Mouse (Mus musculus) thymus, postnatal 14 days (tissue): Measurements from ENCODE around the gene Pcolce.
"Not testable (repeated sequence)": the region's sequence is repeated elsewhere in the genome, so short reads cannot be mapped to it uniquely, and the experiment has no call there.

ENCODE experiments used
- DNase-seq: peaks from one replicate; pipeline ENCODE4 v3.0.0; 2021

Gene Pcolce

GRCm38 (mm10) chr5:137628498-137629305, 15.1 kb upstream of the Pcolce start, which contains the start of the genes Fbxo24, Lrch4 and Gm20605:
Fbxo24 (minus strand) TSS chr5:137629002.
Lrch4 (plus strand) TSS chr5:137629121.
Gm20605 (plus strand) TSS chr5:137629175.
- DNase-seq, result peak; percentile 99

GRCm38 (mm10) chr5:137627991-137628390, 14.4 kb upstream of the Pcolce start:
- DNase-seq, result peak; percentile 43

DNA sequence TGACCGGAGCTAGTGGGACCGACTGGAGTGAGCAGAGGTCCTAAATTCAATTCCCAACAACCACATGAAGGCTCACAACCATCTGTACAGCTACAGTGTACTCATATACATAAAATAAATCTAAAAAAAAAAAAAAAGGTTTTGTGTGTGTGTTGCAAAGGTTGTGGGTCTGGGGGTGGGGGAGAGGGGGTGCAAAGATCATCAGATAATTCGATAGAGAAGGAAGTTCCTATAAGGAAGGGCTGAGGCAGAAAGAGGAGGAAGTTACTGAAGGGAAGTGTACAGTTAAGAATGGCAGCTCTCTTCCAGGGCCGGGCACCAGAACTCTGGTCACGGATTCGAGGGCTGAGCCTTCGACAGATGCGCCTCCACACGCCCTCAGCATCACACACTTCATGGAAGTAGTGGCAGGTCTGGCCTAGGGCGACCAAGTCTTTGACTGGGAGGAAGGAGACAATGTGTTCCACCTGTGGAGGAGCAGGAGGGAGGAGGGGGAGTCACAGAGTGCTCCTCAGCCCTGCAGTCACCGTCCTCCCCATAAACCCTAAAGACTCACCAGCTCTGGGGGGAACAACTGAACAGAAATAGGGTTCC, 10.4 kb upstream of the Pcolce start:
- no peak for DNase-seq

DNA sequence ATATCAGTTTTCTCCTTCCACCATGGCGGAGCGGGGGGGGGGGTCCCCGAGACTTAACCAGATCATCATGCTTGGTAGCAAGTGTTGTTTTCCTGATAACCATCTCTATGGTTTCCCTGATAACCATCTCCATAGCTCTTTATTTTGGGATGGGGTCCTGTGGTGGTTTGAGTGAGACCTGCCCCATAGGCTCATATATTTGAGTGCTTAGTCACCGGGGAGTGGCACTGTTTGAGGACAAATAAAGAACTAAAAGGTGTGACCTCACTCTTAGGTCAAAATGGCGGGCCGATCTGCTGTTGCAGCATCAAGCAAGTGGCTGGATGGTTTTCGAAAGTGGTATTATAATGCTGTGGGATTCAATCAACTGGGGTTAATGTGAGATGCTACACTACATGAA, 1.8 kb upstream of the Pcolce start:
- no peak for DNase-seq

- not testable (repeated sequence) for DNase-seq
Observed at GRCm38 (mm10) chr5:137614921-137615320, 1.3 kb upstream of the Pcolce start.

DNA sequence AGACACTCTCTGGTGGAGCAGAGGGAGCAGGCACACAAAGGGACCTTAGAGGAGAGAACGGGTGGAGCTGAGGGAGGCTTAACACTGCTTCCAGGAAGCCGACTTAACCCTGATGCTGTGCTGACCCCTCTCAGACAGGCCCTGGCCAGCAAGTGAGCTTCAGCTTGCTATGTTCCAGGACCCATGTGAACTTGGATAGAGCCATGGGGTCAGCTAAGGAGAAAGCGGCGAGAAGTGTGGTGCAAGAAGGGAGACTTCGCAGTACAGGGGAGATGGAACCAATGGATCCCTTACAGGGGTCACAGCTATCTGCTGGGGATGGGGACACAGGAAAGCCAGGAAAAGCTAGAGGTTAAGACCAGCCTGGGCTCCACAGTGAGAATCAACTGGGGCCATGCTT, 508 bp downstream of the Pcolce start:
- DNase-seq, result no peak

- no peak for DNase-seq
Observed at GRCm38 (mm10) chr5:137611245-137611602, 2.4 kb downstream of the Pcolce start.

DNA sequence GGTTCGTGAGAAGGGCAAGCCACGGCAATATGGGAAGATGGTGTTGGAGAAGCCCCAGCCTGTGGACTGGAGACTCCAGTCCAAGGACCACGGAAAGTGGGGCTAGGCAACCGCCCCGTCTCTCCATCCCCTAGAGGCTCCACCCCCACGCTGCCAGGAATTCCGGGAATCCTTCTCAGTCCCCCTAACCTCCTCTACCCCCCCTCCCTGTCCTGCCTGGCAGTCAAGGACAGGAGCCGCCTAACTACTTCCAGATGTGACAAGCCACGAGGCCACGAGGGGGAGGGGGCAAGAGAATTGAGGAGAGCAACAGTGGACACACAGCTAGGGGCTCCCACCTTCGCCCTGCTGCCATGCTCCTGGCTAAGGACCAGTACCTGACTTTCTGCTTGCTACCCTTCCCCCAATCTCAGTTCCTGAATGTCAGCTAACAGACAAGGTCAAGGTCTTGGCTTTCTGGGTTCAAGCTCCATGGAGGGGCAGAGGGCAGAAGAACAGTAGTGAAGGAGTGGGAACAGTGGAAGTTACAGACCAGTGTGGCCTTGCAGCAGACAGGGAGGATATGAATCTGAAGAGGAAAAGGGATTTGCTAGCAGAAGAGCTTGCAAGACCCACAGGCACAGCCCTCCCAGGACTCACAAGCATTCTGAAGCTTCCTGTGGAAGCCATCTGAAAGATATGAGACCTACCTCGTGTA, 2.9 kb downstream of the Pcolce start:
- no peak for DNase-seq

DNA sequence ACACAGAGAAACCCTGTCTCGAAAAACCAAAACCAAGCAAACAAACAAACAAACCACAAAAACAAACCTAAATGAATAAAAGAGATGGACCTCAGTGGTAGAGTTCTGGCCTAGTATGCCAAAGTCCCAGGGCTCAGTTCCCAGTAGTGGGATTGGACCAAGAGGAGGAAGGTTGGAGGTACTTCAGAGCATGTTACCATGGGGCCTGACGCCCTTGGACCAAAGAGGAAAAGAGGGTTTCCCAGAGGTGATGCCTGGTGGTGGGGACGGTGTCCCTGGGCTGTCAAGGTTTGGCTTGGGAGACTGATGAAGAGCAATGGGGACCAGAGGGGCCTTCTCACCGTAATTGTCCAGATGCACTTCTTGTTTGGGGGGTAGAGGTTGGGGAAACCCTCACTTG, 3.5 kb downstream of the Pcolce start:
- DNase-seq, result no peak

DNA sequence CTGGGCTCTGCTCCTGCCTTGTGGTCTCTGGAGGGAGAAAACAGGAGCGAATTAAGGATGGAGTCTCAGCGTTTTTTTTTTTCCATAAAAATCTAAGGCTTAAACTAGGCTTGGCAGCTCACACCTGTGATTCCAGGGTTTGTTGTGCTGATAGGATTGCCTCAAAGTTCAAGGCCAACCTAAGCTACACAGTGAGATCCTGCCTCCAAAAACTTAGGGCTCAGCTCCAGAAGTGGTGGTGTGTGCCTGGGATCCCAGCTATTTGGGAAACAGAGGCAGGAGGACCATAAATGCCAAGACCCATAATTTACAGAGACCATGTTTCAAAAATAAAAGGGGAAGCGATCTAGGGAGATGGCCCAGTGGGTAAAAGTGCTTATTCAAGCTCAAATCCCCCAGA, 4.3 kb downstream of the Pcolce start:
- DNase-seq, result no peak

GRCm38 (mm10) chr5:137608654-137609190, 4.9 kb downstream of the Pcolce start:
- no peak for DNase-seq

GRCm38 (mm10) chr5:137607860-137608653, 5.5 kb downstream of the Pcolce start:
- DNase-seq, result no peak

- DNase-seq, result peak; percentile 39
Observed at GRCm38 (mm10) chr5:137601365-137601729, 12.2 kb downstream of the Pcolce start.

DNA sequence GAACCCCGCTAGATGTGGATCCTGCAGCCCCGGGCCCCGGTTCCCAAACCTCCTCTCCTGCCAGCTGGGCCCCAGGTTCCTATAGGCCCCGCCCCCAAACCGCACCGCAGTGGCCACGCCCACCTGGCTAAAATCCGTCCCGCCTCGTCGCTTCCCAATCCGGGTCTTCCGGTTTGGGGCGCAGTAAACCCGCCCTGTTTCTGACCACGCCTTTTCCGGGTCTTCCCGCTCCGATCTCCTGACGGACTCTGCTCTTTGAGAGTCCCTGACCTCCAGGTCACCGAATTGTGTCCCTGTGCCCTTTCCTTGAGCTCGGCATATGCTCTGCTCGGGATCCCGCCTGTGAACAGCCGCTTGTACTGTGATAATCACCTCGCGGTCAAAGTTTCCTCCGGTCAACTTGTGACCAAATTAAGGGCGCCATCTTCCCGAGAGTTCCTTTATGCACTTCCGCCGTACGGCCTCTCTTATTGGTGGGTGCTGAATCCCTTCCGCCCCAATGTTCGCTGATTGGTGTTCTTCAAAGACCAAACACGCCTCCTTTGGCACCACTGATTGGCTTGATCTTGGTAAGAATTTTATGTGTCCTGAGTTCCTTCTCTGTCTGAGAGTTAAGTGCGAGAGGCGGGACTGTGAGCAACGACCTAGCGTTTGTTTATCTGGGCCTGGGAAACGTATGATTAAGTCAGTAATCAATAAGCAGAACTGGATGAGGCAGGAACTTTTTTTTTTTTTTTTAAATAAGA, 12.8 kb downstream of the Pcolce start, which contains the start of gene Mospd3:
TSS of gene Mospd3 (minus strand) at position 440 of the 746 bp plus-strand sequence.
- DNase-seq, result peak; percentile 99

GRCm38 (mm10) chr5:137600281-137600618, 13.3 kb downstream of the Pcolce start:
- no peak for DNase-seq

GRCm38 (mm10) chr5:137599600-137599999, 14.0 kb downstream of the Pcolce start:
- DNase-seq, result no peak

GRCm38 (mm10) chr5:137598100-137598826, 15.3 kb downstream of the Pcolce start:
- DNase-seq, result no peak

DNA sequence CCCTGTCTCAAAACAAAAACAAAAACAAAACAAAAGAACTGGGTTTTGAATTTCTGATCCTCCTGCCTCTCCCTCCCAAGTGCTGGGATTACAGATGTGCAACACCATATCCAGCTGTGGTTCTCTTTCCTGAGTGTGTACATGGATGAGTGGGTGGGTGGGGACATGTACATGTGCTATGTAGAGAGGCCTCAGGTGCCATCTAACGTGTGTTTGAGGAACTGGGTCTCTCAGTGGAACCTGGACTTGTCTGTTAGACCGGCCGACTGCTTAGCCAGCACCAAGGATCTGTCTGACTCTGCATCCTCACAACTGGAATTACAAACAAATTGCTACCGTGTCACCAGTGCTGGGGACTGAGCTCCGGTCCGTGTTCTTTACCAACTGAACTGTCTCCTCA, 16.0 kb downstream of the Pcolce start:
- DNase-seq, result no peak

GRCm38 (mm10) chr5:137596601-137597261, 16.9 kb downstream of the Pcolce start:
- peak; percentile 48 for DNase-seq

GRCm38 (mm10) chr5:137595921-137596320, 17.7 kb downstream of the Pcolce start:
- DNase-seq, result no peak

GRCm38 (mm10) chr5:137590507-137590906, 23.1 kb downstream of the Pcolce start:
- no peak for DNase-seq
